Mouse (Mus musculus): ENCODE data around the gene Rps6kl1. TPM values are rescaled to one million over a fixed set of nuclear protein-coding genes. Genes with fewer than 3 reads are reported as not detected.
A peak's percentile ranks its signal among the peaks of the same experiment; 100 is the strongest.

Rps6kl1 gene
- total and polyA plus RNA-seq, 2 experiments from 2014 or later, result 0.11 to 1.1 TPM

DNA sequence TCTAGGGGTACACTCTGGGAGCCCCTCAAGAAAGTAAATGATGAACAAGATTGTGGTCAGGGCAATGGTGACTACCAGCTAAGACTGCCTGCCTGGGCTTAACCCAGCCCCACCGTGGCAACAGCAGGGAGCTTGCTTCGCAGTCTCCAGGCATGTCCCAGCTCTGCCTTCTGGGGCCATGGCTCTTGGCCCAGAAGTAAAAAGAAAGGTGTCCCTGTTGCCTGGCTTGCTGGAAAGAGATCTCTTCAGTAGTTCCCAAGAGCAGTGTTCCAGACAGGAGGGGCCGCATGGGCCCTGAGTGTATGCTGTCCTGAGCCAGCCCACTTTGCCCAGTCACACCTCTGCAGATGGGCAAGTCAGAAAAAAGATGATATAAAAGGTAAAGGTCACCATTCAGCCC lies 18.8 kb upstream of the Rps6kl1 start:
- 62% methylated on average over 3 of the region's 3 CpGs for WGBS
- Histone ChIP-seq H3K36me3 (replicated peaks; ENCODE audit: control insufficient read depth, insufficient read depth, low read length) (no peaks in the 10 kb centered on the region), H3K27me3 (ENCODE audit: control insufficient read depth, insufficient read depth, low read length) (no peaks in the 10 kb centered on the region), H3K4me1 (ENCODE audit: control insufficient read depth, insufficient read depth) (peaks cover 12% of the 10 kb centered on the region; the same call in 1 of the 2 replicates), H3K4me2 (ENCODE audit: low read depth, low read length) (0 out of 2 replicates have a peak overlapping the region, but pooled peaks have one; percentile 8), H3K9me3 (replicated peaks; ENCODE audit: control insufficient read depth, low read length) (no peaks in the 10 kb centered on the region), H3K27ac (ENCODE audit: low read depth) (no peak overlapping the region), H3K4me3 (ENCODE audit: low read depth, low read length) (no peak overlapping the region), H3K9ac (replicated peaks; ENCODE audit: low read depth, low read length) (no peak overlapping the region)
- DNase-seq (ENCODE audit: low spot score) (no peak), ATAC-seq (ENCODE audit: insufficient read depth, low read depth) (no peak)
- TF ChIP-seq EP300 (IDR thresholded peaks at IDR 0.05; ENCODE audit: low read depth), result no peak
- no peak for TF ChIP-seq CTCF (IDR thresholded peaks at IDR 0.05; ENCODE audit: low read depth)

DNA sequence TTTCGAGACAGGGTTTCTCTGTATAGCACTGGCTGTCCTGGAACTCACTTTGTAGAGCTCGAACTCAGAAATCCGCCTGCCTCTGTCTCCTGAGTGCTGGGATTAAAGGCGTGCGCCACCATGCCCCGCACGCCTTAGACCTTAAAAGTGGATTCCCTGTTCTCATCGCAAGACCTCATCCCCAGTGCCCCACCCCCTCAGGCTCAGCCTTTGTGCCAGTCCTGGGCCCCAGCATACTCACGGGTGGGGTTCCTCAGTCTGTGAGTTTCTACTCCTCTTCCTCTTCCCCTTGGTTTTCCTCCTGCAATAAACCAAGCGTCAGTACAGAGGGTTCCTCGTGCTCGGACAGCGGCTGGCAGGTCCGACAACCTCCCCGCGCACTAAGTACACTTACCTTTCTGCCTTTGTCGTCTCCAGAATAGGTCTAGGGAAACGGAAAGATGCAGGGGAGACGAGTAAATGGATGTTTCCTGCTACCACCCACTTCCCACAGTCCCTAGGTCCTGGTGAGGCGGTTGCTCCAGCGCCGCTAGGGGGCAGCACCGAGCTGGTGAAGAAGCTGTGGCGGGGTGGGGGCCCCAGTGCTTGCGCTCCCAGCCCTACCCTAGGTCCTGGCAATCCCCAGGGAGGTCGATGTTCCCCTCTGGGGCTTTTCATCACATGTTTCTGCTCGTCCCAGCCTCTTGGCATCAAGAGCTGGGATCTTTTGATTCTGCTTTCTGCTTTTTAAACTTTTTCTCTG lies 18.2 kb upstream of the Rps6kl1 start:
- no peak overlapping the region for H3K27ac ChIP-seq (ENCODE audit: low read depth)
- peak; percentile 70 for ATAC-seq (ENCODE audit: insufficient read depth, low read depth)
- peak; percentile 94 for TF ChIP-seq CTCF (IDR thresholded peaks at IDR 0.05; ENCODE audit: low read depth)
- TF ChIP-seq EP300 (IDR thresholded peaks at IDR 0.05; ENCODE audit: low read depth), result no peak

DNA sequence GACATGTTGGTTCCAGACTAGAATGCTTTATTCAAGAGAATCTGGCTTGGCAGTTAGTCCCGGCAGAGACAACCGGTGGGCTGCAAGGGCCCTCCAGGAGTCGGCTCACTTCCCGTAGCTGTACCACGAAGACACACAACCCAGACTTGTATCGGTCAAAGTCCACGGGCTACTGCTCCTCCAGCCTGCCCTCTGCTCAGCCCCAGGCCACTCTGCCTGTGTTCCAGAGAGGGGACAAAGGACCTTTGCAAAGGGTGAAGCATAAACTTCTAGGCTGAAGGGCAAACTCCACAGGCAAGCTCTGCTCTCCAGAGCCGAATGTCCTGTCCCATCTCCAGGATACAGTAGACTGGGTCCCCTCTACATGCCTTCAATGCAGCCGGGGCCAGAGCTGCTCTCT lies 15.6 kb upstream of the Rps6kl1 start:
- no peaks in the 10 kb centered on the region for H3K36me3 ChIP-seq (replicated peaks; ENCODE audit: control insufficient read depth, insufficient read depth, low read length)
- no peak overlapping the region for H3K27ac ChIP-seq (ENCODE audit: low read depth)
- TF ChIP-seq EP300 (IDR thresholded peaks at IDR 0.05; ENCODE audit: low read depth) (no peak), CTCF (IDR thresholded peaks at IDR 0.05; ENCODE audit: low read depth) (no peak)
- H3K4me1 ChIP-seq (ENCODE audit: control insufficient read depth, insufficient read depth), result peaks cover 12% of the 10 kb centered on the region; the same call in 1 of the 2 replicates
- H3K9ac ChIP-seq (replicated peaks; ENCODE audit: low read depth, low read length), result no peak overlapping the region
- H3K9me3 ChIP-seq (replicated peaks; ENCODE audit: control insufficient read depth, low read length), result no peaks in the 10 kb centered on the region
- ATAC-seq (ENCODE audit: insufficient read depth, low read depth) (no peak), DNase-seq (ENCODE audit: low spot score) (no peak)
- H3K4me3 ChIP-seq (ENCODE audit: low read depth, low read length), result no peak overlapping the region
- no peak overlapping the region for H3K4me2 ChIP-seq (ENCODE audit: low read depth, low read length)
- no peaks in the 10 kb centered on the region for H3K27me3 ChIP-seq (ENCODE audit: control insufficient read depth, insufficient read depth, low read length)
- 83% methylated on average over 9 of the region's 9 CpGs for WGBS

More for the DNA sequence above, 18.2 kb upstream of the Rps6kl1 start:
- H3K4me2 ChIP-seq (ENCODE audit: low read depth, low read length), result peak overlapping the region; percentile 8; the same call in 1 of the 2 replicates
- no peaks in the 10 kb centered on the region for H3K27me3 ChIP-seq (ENCODE audit: control insufficient read depth, insufficient read depth, low read length)
- no peaks in the 10 kb centered on the region for H3K36me3 ChIP-seq (replicated peaks; ENCODE audit: control insufficient read depth, insufficient read depth, low read length)
- no peaks in the 10 kb centered on the region for H3K9me3 ChIP-seq (replicated peaks; ENCODE audit: control insufficient read depth, low read length)
- no peak overlapping the region for H3K4me3 ChIP-seq (ENCODE audit: low read depth, low read length)
- H3K9ac ChIP-seq (replicated peaks; ENCODE audit: low read depth, low read length), result no peak overlapping the region
- 29% methylated on average over 27 of the region's 27 CpGs for WGBS
- DNase-seq (ENCODE audit: low spot score), result peak; percentile 75
- peaks cover 12% of the 10 kb centered on the region; the same call in 1 of the 2 replicates for H3K4me1 ChIP-seq (ENCODE audit: control insufficient read depth, insufficient read depth)

DNA sequence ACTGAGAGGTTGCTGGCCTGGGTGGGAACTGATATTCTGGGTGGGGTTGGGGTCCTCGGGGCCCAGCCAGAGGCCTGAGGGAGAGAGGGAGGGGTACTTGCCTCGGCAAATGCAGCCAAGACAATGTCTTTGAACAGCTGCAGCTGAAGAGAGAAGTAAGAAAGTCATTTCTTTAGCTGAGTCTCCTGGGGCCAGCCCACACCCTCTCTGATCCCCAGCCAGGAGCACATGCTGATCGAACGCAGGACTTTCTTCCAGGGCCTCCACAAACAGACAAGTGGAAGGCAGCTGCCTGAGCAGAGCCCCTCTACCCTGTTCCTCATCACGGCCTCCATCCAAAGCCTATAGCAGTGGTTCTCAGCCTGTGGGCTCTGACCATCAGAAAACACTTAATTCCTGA lies 13.9 kb upstream of the Rps6kl1 start:
- Histone ChIP-seq H3K4me2 (ENCODE audit: low read depth, low read length) (no peak overlapping the region), H3K27me3 (ENCODE audit: control insufficient read depth, insufficient read depth, low read length) (no peaks in the 10 kb centered on the region), H3K36me3 (replicated peaks; ENCODE audit: control insufficient read depth, insufficient read depth, low read length) (no peaks in the 10 kb centered on the region), H3K27ac (ENCODE audit: low read depth) (no peak overlapping the region), H3K9ac (replicated peaks; ENCODE audit: low read depth, low read length) (no peak overlapping the region), H3K4me1 (ENCODE audit: control insufficient read depth, insufficient read depth) (0 out of 2 replicates have a peak, but pooled peaks cover 2% of the 10 kb centered on the region), H3K9me3 (replicated peaks; ENCODE audit: control insufficient read depth, low read length) (no peaks in the 10 kb centered on the region), H3K4me3 (ENCODE audit: low read depth, low read length) (no peak overlapping the region)
- DNase-seq (ENCODE audit: low spot score) (no peak), ATAC-seq (ENCODE audit: insufficient read depth, low read depth) (no peak)
- 74% methylated on average over 5 of the region's 5 CpGs for WGBS
- TF ChIP-seq CTCF (IDR thresholded peaks at IDR 0.05; ENCODE audit: low read depth) (no peak), EP300 (IDR thresholded peaks at IDR 0.05; ENCODE audit: low read depth) (no peak)

DNA sequence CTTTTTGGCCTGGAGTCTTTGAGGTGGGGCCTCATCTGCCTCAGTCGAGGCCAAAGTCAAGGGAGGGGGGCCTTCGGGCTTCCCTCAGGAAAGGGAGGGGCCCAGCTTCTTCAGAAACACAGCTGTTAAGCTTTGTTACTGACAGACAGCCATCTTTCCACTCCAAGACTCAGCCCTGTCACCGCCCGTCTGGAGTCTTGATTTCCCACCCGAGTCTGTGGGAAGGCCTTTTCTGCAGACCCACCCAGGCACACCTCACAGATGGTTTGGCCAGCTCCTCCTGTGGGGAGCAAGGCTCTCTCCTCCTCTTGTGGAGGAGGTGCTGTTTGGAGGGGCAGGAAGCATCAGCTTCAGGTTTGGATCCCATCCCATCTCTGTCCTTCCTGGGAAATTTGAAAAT lies 8.5 kb upstream of the Rps6kl1 start:
- no peaks in the 10 kb centered on the region for H3K9me3 ChIP-seq (replicated peaks; ENCODE audit: control insufficient read depth, low read length)
- H3K36me3 ChIP-seq (replicated peaks; ENCODE audit: control insufficient read depth, insufficient read depth, low read length), result no peaks in the 10 kb centered on the region
- 42% methylated on average over 5 of the region's 5 CpGs for WGBS
- no peak overlapping the region for H3K9ac ChIP-seq (replicated peaks; ENCODE audit: low read depth, low read length)
- DNase-seq (ENCODE audit: low spot score), result no peak
- no peak overlapping the region for H3K4me3 ChIP-seq (ENCODE audit: low read depth, low read length)
- no peak for TF ChIP-seq CTCF (IDR thresholded peaks at IDR 0.05; ENCODE audit: low read depth)
- TF ChIP-seq EP300 (IDR thresholded peaks at IDR 0.05; ENCODE audit: low read depth), result no peak
- no peak overlapping the region for H3K4me2 ChIP-seq (ENCODE audit: low read depth, low read length)
- no peaks in the 10 kb centered on the region for H3K27me3 ChIP-seq (ENCODE audit: control insufficient read depth, insufficient read depth, low read length)
- no peaks in the 10 kb centered on the region for H3K4me1 ChIP-seq (ENCODE audit: control insufficient read depth, insufficient read depth)
- ATAC-seq (ENCODE audit: insufficient read depth, low read depth), result peak; percentile 36; the same call in 1 of the 2 replicates
- H3K27ac ChIP-seq (ENCODE audit: low read depth), result 0 out of 2 replicates have a peak overlapping the region, but pooled peaks have one; percentile 41
